Mouse (Mus musculus): ENCODE data around the gene Pik3cg. TPM values are rescaled to one million over a fixed set of nuclear protein-coding genes. Genes with fewer than 3 reads are reported as not detected.

Gene Pik3cg
- polyA plus RNA-seq, 1 experiment from 2014 or later: 1.9 TPM

GRCm38 (mm10) chr12:32199422-32199821 lies 9.0 kb downstream of the Pik3cg start:
- H3K27me3 ChIP-seq: no peaks in the 10 kb centered on the region
- 85% methylated on average over 4 of the region's 4 CpGs for WGBS
- H3K9me3 ChIP-seq (replicated peaks): no peaks in the 10 kb centered on the region
- ATAC-seq (ENCODE audit: low FRiP score): no peak
- no peak overlapping the region for H3K9ac ChIP-seq
- H3K4me2 ChIP-seq (replicated peaks): no peak overlapping the region
- no peak overlapping the region for H3K4me3 ChIP-seq
- no peaks in the 10 kb centered on the region for H3K36me3 ChIP-seq
- H3K27ac ChIP-seq: no peak overlapping the region
- H3K4me1 ChIP-seq: no peaks in the 10 kb centered on the region

GRCm38 (mm10) chr12:32198025-32198424 lies 10.4 kb downstream of the Pik3cg start:
- no peaks in the 10 kb centered on the region for H3K27me3 ChIP-seq
- no peak for ATAC-seq (ENCODE audit: low FRiP score)
- no peaks in the 10 kb centered on the region for H3K9me3 ChIP-seq (replicated peaks)
- H3K4me1 ChIP-seq: no peaks in the 10 kb centered on the region
- 92% methylated on average over 4 of the region's 4 CpGs for WGBS
- no peak overlapping the region for H3K4me3 ChIP-seq
- no peak overlapping the region for H3K4me2 ChIP-seq (replicated peaks)
- H3K27ac ChIP-seq: no peak overlapping the region
- H3K36me3 ChIP-seq: no peaks in the 10 kb centered on the region
- H3K9ac ChIP-seq: no peak overlapping the region

GRCm38 (mm10) chr12:32195000-32195399 lies 13.5 kb downstream of the Pik3cg start:
- no peak for ATAC-seq (ENCODE audit: low FRiP score)
- WGBS: 88% methylated on average over 4 of the region's 4 CpGs
- Histone ChIP-seq H3K36me3 (no peaks in the 10 kb centered on the region), H3K4me1 (no peaks in the 10 kb centered on the region), H3K27me3 (no peaks in the 10 kb centered on the region), H3K9me3 (replicated peaks) (no peaks in the 10 kb centered on the region), H3K9ac (no peak overlapping the region), H3K4me3 (no peak overlapping the region), H3K4me2 (replicated peaks) (no peak overlapping the region), H3K27ac (no peak overlapping the region)

GRCm38 (mm10) chr12:32194358-32194757 lies 14.1 kb downstream of the Pik3cg start:
- Histone ChIP-seq H3K4me1 (no peaks in the 10 kb centered on the region), H3K9me3 (replicated peaks) (no peaks in the 10 kb centered on the region), H3K9ac (no peak overlapping the region), H3K4me3 (no peak overlapping the region), H3K27me3 (no peaks in the 10 kb centered on the region), H3K36me3 (no peaks in the 10 kb centered on the region), H3K27ac (no peak overlapping the region), H3K4me2 (replicated peaks) (no peak overlapping the region)
- 83% methylated on average over 1 of the region's 1 CpGs for WGBS
- no peak for ATAC-seq (ENCODE audit: low FRiP score)

- Histone ChIP-seq H3K4me3 (no peak overlapping the region), H3K4me1 (peaks cover 6% of the 10 kb centered on the region), H3K27me3 (no peaks in the 10 kb centered on the region), H3K4me2 (replicated peaks) (no peak overlapping the region), H3K9me3 (replicated peaks) (no peaks in the 10 kb centered on the region), H3K27ac (no peak overlapping the region), H3K36me3 (no peaks in the 10 kb centered on the region), H3K9ac (no peak overlapping the region)
- no peak for ATAC-seq (ENCODE audit: low FRiP score)
- 83% methylated on average over 4 of the region's 4 CpGs for WGBS
Measured at GRCm38 (mm10) chr12:32190927-32191326, 17.5 kb downstream of the Pik3cg start.

- Histone ChIP-seq H3K36me3 (no peaks in the 10 kb centered on the region), H3K27ac (no peak overlapping the region), H3K9me3 (replicated peaks) (no peaks in the 10 kb centered on the region), H3K4me3 (no peak overlapping the region), H3K4me2 (replicated peaks) (no peak overlapping the region), H3K27me3 (no peaks in the 10 kb centered on the region), H3K9ac (no peak overlapping the region), H3K4me1 (peaks cover 6% of the 10 kb centered on the region)
- no peak for ATAC-seq (ENCODE audit: low FRiP score)
- 47% methylated on average over 5 of the region's 5 CpGs for WGBS
Measured at GRCm38 (mm10) chr12:32187668-32188236, 20.7 kb downstream of the Pik3cg start.

- no peak for ATAC-seq (ENCODE audit: low FRiP score)
- WGBS: 91% methylated on average over 6 of the region's 6 CpGs
- H3K27ac ChIP-seq: no peak overlapping the region
Measured at GRCm38 (mm10) chr12:32186627-32187255, 21.7 kb downstream of the Pik3cg start.

GRCm38 (mm10) chr12:32184874-32185273 lies 23.6 kb downstream of the Pik3cg start:
- no peak overlapping the region for H3K27ac ChIP-seq
- no peaks in the 10 kb centered on the region for H3K36me3 ChIP-seq
- H3K4me3 ChIP-seq: no peak overlapping the region
- no peak overlapping the region for H3K4me2 ChIP-seq (replicated peaks)
- 94% methylated on average over 3 of the region's 3 CpGs for WGBS
- H3K9me3 ChIP-seq (replicated peaks): no peaks in the 10 kb centered on the region
- no peak for ATAC-seq (ENCODE audit: low FRiP score)
- no peaks in the 10 kb centered on the region for H3K27me3 ChIP-seq
- no peak overlapping the region for H3K9ac ChIP-seq
- H3K4me1 ChIP-seq: peaks cover 6% of the 10 kb centered on the region

More at GRCm38 (mm10) chr12:32186627-32187255, 21.7 kb downstream of the Pik3cg start:
- Histone ChIP-seq H3K27me3 (no peaks in the 10 kb centered on the region), H3K4me3 (no peak overlapping the region), H3K4me1 (peaks cover 6% of the 10 kb centered on the region), H3K36me3 (no peaks in the 10 kb centered on the region), H3K4me2 (replicated peaks) (no peak overlapping the region), H3K9me3 (replicated peaks) (no peaks in the 10 kb centered on the region), H3K9ac (no peak overlapping the region)

GRCm38 (mm10) chr12:32183584-32183983 lies 24.9 kb downstream of the Pik3cg start:
- H3K4me1 ChIP-seq: peaks cover 6% of the 10 kb centered on the region
- no peak overlapping the region for H3K4me2 ChIP-seq (replicated peaks)
- no peaks in the 10 kb centered on the region for H3K9me3 ChIP-seq (replicated peaks)
- WGBS: 62% methylated on average over 1 of the region's 1 CpGs
- no peak overlapping the region for H3K4me3 ChIP-seq
- no peaks in the 10 kb centered on the region for H3K36me3 ChIP-seq
- H3K27me3 ChIP-seq: no peaks in the 10 kb centered on the region
- ATAC-seq (ENCODE audit: low FRiP score): no peak
- H3K27ac ChIP-seq: no peak overlapping the region
- H3K9ac ChIP-seq: no peak overlapping the region

- Histone ChIP-seq H3K4me1 (peaks cover 3% of the 10 kb centered on the region), H3K9ac (no peak overlapping the region), H3K4me3 (no peak overlapping the region), H3K36me3 (no peaks in the 10 kb centered on the region), H3K4me2 (replicated peaks) (no peak overlapping the region), H3K9me3 (replicated peaks) (no peaks in the 10 kb centered on the region), H3K27me3 (no peaks in the 10 kb centered on the region), H3K27ac (no peak overlapping the region)
- ATAC-seq (ENCODE audit: low FRiP score): no peak
- WGBS: 90% methylated on average over 15 of the region's 15 CpGs
Measured at GRCm38 (mm10) chr12:32182632-32183419, 25.6 kb downstream of the Pik3cg start.

GRCm38 (mm10) chr12:32181885-32182284 lies 26.6 kb downstream of the Pik3cg start:
- Histone ChIP-seq H3K4me1 (no peaks in the 10 kb centered on the region), H3K27ac (no peak overlapping the region), H3K27me3 (no peaks in the 10 kb centered on the region), H3K4me3 (no peak overlapping the region), H3K36me3 (no peaks in the 10 kb centered on the region), H3K9me3 (replicated peaks) (no peaks in the 10 kb centered on the region), H3K9ac (no peak overlapping the region), H3K4me2 (replicated peaks) (no peak overlapping the region)
- WGBS: 65% methylated on average over 4 of the region's 4 CpGs
- no peak for ATAC-seq (ENCODE audit: low FRiP score)

- no peak overlapping the region for H3K27ac ChIP-seq
- ATAC-seq (ENCODE audit: low FRiP score): no peak
- H3K4me2 ChIP-seq (replicated peaks): no peak overlapping the region
- H3K27me3 ChIP-seq: no peaks in the 10 kb centered on the region
- H3K4me1 ChIP-seq: no peaks in the 10 kb centered on the region
- WGBS: 94% methylated on average over 6 of the region's 6 CpGs
- H3K9ac ChIP-seq: no peak overlapping the region
- no peak overlapping the region for H3K4me3 ChIP-seq
- no peaks in the 10 kb centered on the region for H3K36me3 ChIP-seq
- H3K9me3 ChIP-seq (replicated peaks): no peaks in the 10 kb centered on the region
Measured at GRCm38 (mm10) chr12:32174437-32174836, 34.0 kb downstream of the Pik3cg start.

Data from hindbrain, embryonic 12.5 days (tissue).